ENCODE assay signal across 22 mouse cellular contexts in the genomic region with DNA sequence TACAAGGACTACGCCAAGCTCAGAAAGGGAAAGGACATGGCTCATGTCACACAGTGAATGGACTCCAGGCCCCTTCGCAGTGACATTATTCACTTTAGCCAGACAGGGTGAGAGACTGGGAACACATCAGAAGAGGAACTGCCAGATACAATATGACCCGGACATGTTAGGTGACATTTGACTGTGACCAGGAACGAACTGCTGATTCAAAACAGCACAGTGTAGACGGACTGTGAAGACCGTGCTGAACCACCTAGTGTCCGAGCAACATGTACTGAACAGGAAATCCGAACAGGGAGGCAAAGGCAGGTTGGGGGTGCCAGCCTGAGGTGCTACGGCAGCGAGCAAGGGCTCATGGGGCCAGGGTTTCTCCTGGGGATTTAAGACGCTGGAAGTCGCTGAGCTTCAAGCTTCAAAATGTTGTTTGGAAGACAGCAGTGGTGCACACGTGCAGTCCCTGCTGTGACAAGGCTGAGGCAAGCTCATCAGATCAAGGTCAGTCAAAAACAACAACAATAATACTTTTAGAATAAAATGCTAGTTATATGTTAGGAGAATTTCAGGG. TPM values are rescaled to one million over a fixed set of nuclear protein-coding genes. Genes with fewer than 3 reads are reported as not detected.
DNase-seq lines count a peak whose midpoint lies in the region; ATAC-seq and TF ChIP-seq lines count a peak whose summit lies in the region.
"Had no signal": no experiment of that assay in that cellular context is flagged by ENCODE, and none has a peak within 500 bp of the region (broad histone marks: within the 10 kb centered on the region; RNA-seq: fewer than 3 reads in every experiment).

No protein-coding gene starts in this region.

- in situ Hi-C loops in CH12.LX (cut with MboI; ENCODE audit: low pct_ligation_motif_present, low pct_unique_long_range_greater_than_20kb, low sequenced_read_pairs), result loop anchor here (25.0 kb wide), 1 partner anchor 1819 kb away; a partner anchor contains a TSS

- H3K27me3 ChIP-seq in liver, embryonic 13.5 days, result peaks cover 73% of the 10 kb centered on the region
- H3K27me3 ChIP-seq in liver, postnatal 0 days (ENCODE audit: insufficient read depth, low read length), result no peaks in the 10 kb centered on the region; the same call in 1 of the 2 replicates
- H3K27me3 ChIP-seq in neural tube, embryonic 11.5 days (ENCODE audit: control insufficient read depth, insufficient read depth, low read length), result no peaks in the 10 kb centered on the region
- H3K27me3 ChIP-seq in neural tube, embryonic 15.5 days (replicated peaks), result peaks cover 24% of the 10 kb centered on the region
- no peaks in the 10 kb centered on the region for H3K27me3 ChIP-seq in CH12.LX (replicated peaks)

- no peaks in the 10 kb centered on the region for H3K36me3 ChIP-seq in liver, embryonic 13.5 days
- H3K36me3 ChIP-seq in liver, postnatal 0 days (replicated peaks; ENCODE audit: insufficient read depth, low read length), result no peaks in the 10 kb centered on the region
- no peaks in the 10 kb centered on the region for H3K36me3 ChIP-seq in neural tube, embryonic 11.5 days (ENCODE audit: control insufficient read depth, insufficient read depth, low read length)
- H3K36me3 ChIP-seq in neural tube, embryonic 15.5 days, result no peaks in the 10 kb centered on the region
- H3K36me3 ChIP-seq in CH12.LX (replicated peaks in 1 of 2; ENCODE audit: control insufficient read depth in 1 of 2, insufficient read depth in 1 of 2, low read length in 1 of 2), result peaks cover 26 to 68% of the 10 kb centered on the region in 2 experiments
- H3K36me3 ChIP-seq: G1E had no signal

- no peak overlapping the region for H3K4me3 ChIP-seq in liver, embryonic 13.5 days (replicated peaks)
- H3K4me3 ChIP-seq in liver, postnatal 0 days (ENCODE audit: low read depth, low read length), result no peak overlapping the region
- no peak overlapping the region for H3K4me3 ChIP-seq in neural tube, embryonic 11.5 days (ENCODE audit: low read depth, low read length)
- no peak overlapping the region for H3K4me3 ChIP-seq in neural tube, embryonic 15.5 days (replicated peaks)
- peak overlapping the region in 2 of 3 experiments; percentile 5 to 26 for H3K4me3 ChIP-seq in CH12.LX (replicated peaks in 1 of 3; ENCODE audit: low read depth in 2 of 3, low read length in 2 of 3, poor library complexity in 1 of 3)

- peak; percentile 42; the same call in 1 of the 2 replicates for TF ChIP-seq POLR2A in CH12.LX (IDR thresholded peaks at IDR 0.05; ENCODE audit: low read depth, low read length)

- no peaks in the 10 kb centered on the region for H3K9me3 ChIP-seq in liver, embryonic 13.5 days (replicated peaks)
- H3K9me3 ChIP-seq in liver, postnatal 0 days (ENCODE audit: low read length), result no peaks in the 10 kb centered on the region
- H3K9me3 ChIP-seq in neural tube, embryonic 11.5 days (ENCODE audit: control insufficient read depth, low read length), result no peaks in the 10 kb centered on the region
- H3K9me3 ChIP-seq in neural tube, embryonic 15.5 days (replicated peaks), result no peaks in the 10 kb centered on the region
- H3K9me3 ChIP-seq in CH12.LX (replicated peaks; ENCODE audit: low read length), result no peaks in the 10 kb centered on the region

- no peak for ATAC-seq in liver, embryonic 13.5 days (ENCODE audit: low read depth)
- no peak for ATAC-seq in liver, postnatal 0 days
- ATAC-seq in neural tube, embryonic 11.5 days (ENCODE audit: insufficient read depth, low FRiP score, low TSS enrichment), result no peak
- no peak for ATAC-seq in neural tube, embryonic 15.5 days (ENCODE audit: low FRiP score)
- no peak for ATAC-seq in CD4-positive, CD25-positive, alpha-beta regulatory T cell, adult 4 months
- ATAC-seq: activated CD4-positive, CD25-positive, alpha-beta regulatory T cell, adult 4 months; Patski had no signal

- WGBS in liver, embryonic 13.5 days (ENCODE audit: insufficient replicate concordance), result 64% methylated on average over 13 of the region's 13 CpGs
- 73% methylated on average over 13 of the region's 13 CpGs for WGBS in liver, postnatal 0 days (ENCODE audit: insufficient replicate concordance)
- WGBS in neural tube, embryonic 11.5 days, result 80% methylated on average over 13 of the region's 13 CpGs
- 85% methylated on average over 13 of the region's 13 CpGs for WGBS in neural tube, embryonic 15.5 days

- no peak overlapping the region for H3K4me2 ChIP-seq in liver, embryonic 13.5 days
- no peak overlapping the region for H3K4me2 ChIP-seq in liver, postnatal 0 days (ENCODE audit: low read depth, low read length)
- no peak overlapping the region for H3K4me2 ChIP-seq in neural tube, embryonic 11.5 days (ENCODE audit: low read depth)
- no peak overlapping the region for H3K4me2 ChIP-seq in neural tube, embryonic 15.5 days
- H3K4me2 ChIP-seq in CH12.LX (ENCODE audit: insufficient read depth, low read depth, poor library complexity, severe bottlenecking), result peak overlapping the region; percentile 30

- H3K27ac ChIP-seq in liver, embryonic 13.5 days, result 0 out of 2 replicates have a peak overlapping the region, but pooled peaks have one; percentile 19
- H3K27ac ChIP-seq in liver, postnatal 0 days (ENCODE audit: low read depth), result no peak overlapping the region
- no peak overlapping the region for H3K27ac ChIP-seq in neural tube, embryonic 11.5 days (ENCODE audit: low read depth, low read length)
- no peak overlapping the region for H3K27ac ChIP-seq in neural tube, embryonic 15.5 days (replicated peaks)
- H3K27ac ChIP-seq in CH12.LX (ENCODE audit: insufficient read depth, low read depth), result peak overlapping the region; percentile 98

- no peak for TF ChIP-seq RAD21 in CH12.LX (IDR thresholded peaks at IDR 0.05; ENCODE audit: low read depth, low read length)

- no peak for TF ChIP-seq CTCF in liver, postnatal 0 days (IDR thresholded peaks at IDR 0.05; ENCODE audit: low read depth)
- TF ChIP-seq CTCF in CH12.LX (conservative IDR thresholded peaks at IDR 0.05 in 1 of 2, IDR thresholded peaks at IDR 0.05 in 1 of 2; ENCODE audit: low read depth in 2 of 2, low read length in 2 of 2), result no peak

- H3K79me2 ChIP-seq in CH12.LX (replicated peaks; ENCODE audit: control insufficient read depth, extremely low read depth, insufficient read depth, poor library complexity, severe bottlenecking), result peaks cover 38% of the 10 kb centered on the region

- no peak overlapping the region for H3K9ac ChIP-seq in liver, embryonic 13.5 days
- H3K9ac ChIP-seq in liver, postnatal 0 days (replicated peaks), result no peak overlapping the region
- H3K9ac ChIP-seq in neural tube, embryonic 11.5 days (ENCODE audit: low read length), result no peak overlapping the region
- H3K9ac ChIP-seq in neural tube, embryonic 15.5 days (replicated peaks), result no peak overlapping the region
- peak overlapping the region; percentile 18; the same call in 1 of the 2 replicates for H3K9ac ChIP-seq in CH12.LX (ENCODE audit: insufficient read depth, low read depth)

- H3K4me1 ChIP-seq in liver, embryonic 13.5 days (replicated peaks), result peaks cover 7% of the 10 kb centered on the region
- peaks cover 4% of the 10 kb centered on the region for H3K4me1 ChIP-seq in liver, postnatal 0 days (ENCODE audit: insufficient read depth)
- no peaks in the 10 kb centered on the region for H3K4me1 ChIP-seq in neural tube, embryonic 11.5 days (ENCODE audit: control insufficient read depth, insufficient read depth, low read length)
- H3K4me1 ChIP-seq in neural tube, embryonic 15.5 days, result peaks cover 5% of the 10 kb centered on the region
- peaks cover 56 to 96% of the 10 kb centered on the region in 2 experiments for H3K4me1 ChIP-seq in CH12.LX (ENCODE audit: control insufficient read depth in 1 of 2, insufficient read depth in 2 of 2)

- no peak for TF ChIP-seq EP300 in liver, postnatal 0 days (IDR thresholded peaks at IDR 0.05; ENCODE audit: low read depth)
- peak; percentile 46 for TF ChIP-seq EP300 in CH12.LX (IDR thresholded peaks at IDR 0.05; ENCODE audit: low read length)

- dilution Hi-C loops in CH12.LX (cut with MboI; ENCODE audit: extremely low pct_ligation_motif_present, extremely low pct_unique_long_range_greater_than_20kb, low sequenced_read_pairs), result no loop called here

- no peak for DNase-seq in liver, embryonic 13.5 days
- DNase-seq in liver, postnatal 0 days, result no peak
- DNase-seq in neural tube, embryonic 11.5 days (ENCODE audit: low spot score), result peak; percentile 7
- peak; percentile 51 for DNase-seq in CH12.LX (ENCODE audit: extremely low read depth)
- DNase-seq: adrenal gland, adult 2 months; adrenal gland, adult 8-10 months; adrenal gland, postnatal 10 days; adrenal gland, postnatal 14 days; adrenal gland, postnatal 25 days; adrenal gland, postnatal 36 days; B cell, adult 2 months; cerebellum, adult 11 months; cerebellum, adult 11-12 months; cerebellum, adult 18-20 months; cerebellum, adult 2 months; cerebellum, adult 8-10 months had no signal

RNA-seq across cellular contexts. Expression of a gene that starts 33.4 kb away (rescaled TPM):
- 0.17 TPM in 1 of 2 replicates, not detected in the other for polyA plus RNA-seq in liver, embryonic 13.5 days (2015; fragmentation: Nextera tagmentation; extraction: Ambion mirVana)
- polyA plus RNA-seq in liver, postnatal 0 days (2015; fragmentation: Nextera tagmentation; extraction: Ambion mirVana), result not detected in 2 replicates
- 0.31 and 0.35 TPM in 2 replicates for polyA plus RNA-seq in neural tube, embryonic 11.5 days (2014; fragmentation: Nextera tagmentation; extraction: Ambion mirVana)
- 0.04 and 0.17 TPM in 2 replicates for polyA plus RNA-seq in neural tube, embryonic 15.5 days (2015; fragmentation: Nextera tagmentation; extraction: Ambion mirVana)
- total RNA-seq in CH12.LX (2012; rRNA removed) (27.7 and 34.3 TPM in 2 replicates), CH12.LX (2014; rRNA removed) (12.5 and 14.0 TPM in 2 replicates)
- 19.0 and 30.0 TPM in 2 replicates for polyA plus RNA-seq in CH12.LX (2012; ENCODE audit: insufficient read length, low read depth)
- polyA plus RNA-seq in CD4-positive, CD25-positive, alpha-beta regulatory T cell, adult 4 months (2017; shearing (Covaris generic)), result not detected
- total RNA-seq: adrenal gland, adult 18-20 months; adrenal gland, adult 2 months; adrenal gland, postnatal 14 days; adrenal gland, postnatal 25 days; adrenal gland, postnatal 36 days had no signal
- polyA plus RNA-seq: activated CD4-positive, CD25-positive, alpha-beta regulatory T cell, adult 4 months; G1E had no signal

RNA-seq across cellular contexts. Expression of a gene that starts 35.6 kb away (rescaled TPM):
- polyA plus RNA-seq in liver, embryonic 13.5 days (2015; fragmentation: Nextera tagmentation; extraction: Ambion mirVana), result 26.9 and 29.9 TPM in 2 replicates
- polyA plus RNA-seq in liver, postnatal 0 days (2015; fragmentation: Nextera tagmentation; extraction: Ambion mirVana), result 12.4 and 14.1 TPM in 2 replicates
- polyA plus RNA-seq in neural tube, embryonic 11.5 days (2014; fragmentation: Nextera tagmentation; extraction: Ambion mirVana), result 43.8 and 45.5 TPM in 2 replicates
- 41.9 and 43.2 TPM in 2 replicates for polyA plus RNA-seq in neural tube, embryonic 15.5 days (2015; fragmentation: Nextera tagmentation; extraction: Ambion mirVana)
- total RNA-seq in CH12.LX (2012; rRNA removed), result 70.1 and 77.6 TPM in 2 replicates
- 42.4 and 49.3 TPM in 2 replicates for total RNA-seq in CH12.LX (2014; rRNA removed)
- 31.5 and 32.1 TPM in 2 replicates for polyA plus RNA-seq in CH12.LX (2012; ENCODE audit: insufficient read length, low read depth)
- polyA plus RNA-seq in CD4-positive, CD25-positive, alpha-beta regulatory T cell, adult 4 months (2017; shearing (Covaris generic)), result 10 to 100 TPM; 27.0 to 28.9 TPM

RNA-seq across cellular contexts. Expression of a gene that starts 53.9 kb away (rescaled TPM):
- 138 and 145 TPM in 2 replicates for polyA plus RNA-seq in liver, embryonic 13.5 days (2015; fragmentation: Nextera tagmentation; extraction: Ambion mirVana)
- polyA plus RNA-seq in liver, postnatal 0 days (2015; fragmentation: Nextera tagmentation; extraction: Ambion mirVana), result 74.4 and 83.4 TPM in 2 replicates
- polyA plus RNA-seq in neural tube, embryonic 11.5 days (2014; fragmentation: Nextera tagmentation; extraction: Ambion mirVana), result 145 and 153 TPM in 2 replicates
- 181 and 193 TPM in 2 replicates for polyA plus RNA-seq in neural tube, embryonic 15.5 days (2015; fragmentation: Nextera tagmentation; extraction: Ambion mirVana)
- total RNA-seq in CH12.LX (2012; rRNA removed) (47.5 and 48.6 TPM in 2 replicates), CH12.LX (2014; rRNA removed) (64.1 and 64.5 TPM in 2 replicates)
- 62.5 and 67.8 TPM in 2 replicates for polyA plus RNA-seq in CH12.LX (2012; ENCODE audit: insufficient read length, low read depth)
- 10 to 100 TPM; 11.4 to 28.4 TPM for polyA plus RNA-seq in CD4-positive, CD25-positive, alpha-beta regulatory T cell, adult 4 months (2017; shearing (Covaris generic))

Comparison
In these comparisons a context has a peak if more than half of its experiments do, and no peak if none do; other contexts are left out.
1. H3K27ac ChIP-seq: peak in liver, embryonic 13.5 days (single experiment) and CH12.LX (single experiment); none in liver, postnatal 0 days (single experiment), neural tube, embryonic 11.5 days (single experiment) and neural tube, embryonic 15.5 days (single experiment).
2. DNase-seq: peak in neural tube, embryonic 11.5 days (single experiment) and CH12.LX (single experiment); none in liver, embryonic 13.5 days (single experiment) and liver, postnatal 0 days (single experiment).
3. H3K4me3 ChIP-seq: peak in CH12.LX (2 of 3); none in liver, embryonic 13.5 days (single experiment), liver, postnatal 0 days (single experiment), neural tube, embryonic 11.5 days (single experiment) and neural tube, embryonic 15.5 days (single experiment).
4. RNA of a gene that starts 33.4 kb away (polyA plus RNA-seq): 19.0 to 30.0 TPM in CH12.LX; 0.31 to 0.35 TPM in neural tube, embryonic 11.5 days, 0.04 to 0.17 TPM in neural tube, embryonic 15.5 days, not detected in CD4-positive, CD25-positive, alpha-beta regulatory T cell, adult 4 months, not detected in liver, postnatal 0 days and 0.17 TPM in liver, embryonic 13.5 days; every median in the first group is over 10 times any median in the second.